Comparison of ENCODE assay signal across 9 mouse cellular contexts in genomic region chr6:112484316-112484715, GRCm38 (mm10). TPM values are rescaled to one million over a fixed set of nuclear protein-coding genes. Genes with fewer than 3 reads are reported as not detected.
DNase-seq lines count a peak whose midpoint lies in the region; ATAC-seq and TF ChIP-seq lines count a peak whose summit lies in the region.
"Had no signal": no experiment of that assay in that cellular context is flagged by ENCODE, and none has a peak within 500 bp of the region (broad histone marks: within the 10 kb centered on the region; RNA-seq: fewer than 3 reads in every experiment).

No protein-coding gene starts in this region.

- H3K27ac ChIP-seq in hindbrain, embryonic 16.5 days (ENCODE audit: low read depth, low read length), result no peak overlapping the region
- H3K27ac ChIP-seq: limb, embryonic 15.5 days had no signal

- no peak for TF ChIP-seq POLR2A in brain, embryonic 14.5 days (IDR thresholded peaks at IDR 0.05; ENCODE audit: borderline replicate concordance, extremely low read depth, insufficient read depth, insufficient read length, poor library complexity, severe bottlenecking)

- no peak overlapping the region for H3K9ac ChIP-seq in hindbrain, embryonic 16.5 days (ENCODE audit: low read depth, low read length)
- H3K9ac ChIP-seq: limb, embryonic 15.5 days had no signal

- no peaks in the 10 kb centered on the region for H3K36me3 ChIP-seq in hindbrain, embryonic 16.5 days (ENCODE audit: control insufficient read depth, insufficient read depth, low read length)
- H3K36me3 ChIP-seq: limb, embryonic 15.5 days had no signal

- peaks cover 6% of the 10 kb centered on the region for H3K4me1 ChIP-seq in hindbrain, embryonic 16.5 days (ENCODE audit: control insufficient read depth, insufficient read depth, low read depth, low read length)

- ATAC-seq in hindbrain, embryonic 16.5 days, result peak; percentile 51; the same call in 1 of the 2 replicates

- H3K9me3 ChIP-seq in hindbrain, embryonic 16.5 days (ENCODE audit: control insufficient read depth, low read length), result no peaks in the 10 kb centered on the region
- H3K9me3 ChIP-seq: limb, embryonic 15.5 days had no signal

- peak; percentile 79 for TF ChIP-seq CTCF in brain, embryonic 14.5 days (IDR thresholded peaks at IDR 0.05; ENCODE audit: borderline replicate concordance, extremely low read depth, insufficient read depth, insufficient read length)

- H3K27me3 ChIP-seq in hindbrain, embryonic 16.5 days (replicated peaks; ENCODE audit: control insufficient read depth, insufficient read depth, low read length), result peaks cover 23% of the 10 kb centered on the region

- H3K4me2 ChIP-seq in hindbrain, embryonic 16.5 days (ENCODE audit: low read length), result no peak overlapping the region
- H3K4me2 ChIP-seq: limb, embryonic 15.5 days had no signal

- WGBS in hindbrain, embryonic 16.5 days, result 10% methylated on average over 4 of the region's 4 CpGs

- DNase-seq in adrenal gland, adult (ENCODE audit: inconsistent age in 2 of 2, low spot score in 1 of 2), result peak; percentile 42 to 82
- no peak for DNase-seq in adrenal gland, postnatal 4 days (ENCODE audit: low spot score in 2 of 2)
- peak; percentile 35 to 39 for DNase-seq in left cerebral cortex, postnatal 36 days (ENCODE audit: low spot score in 2 of 2)
- DNase-seq in left cerebral cortex, adult 11 months (ENCODE audit: low spot score), result no peak
- DNase-seq in brain, embryonic 14.5 days (ENCODE audit: low read depth), result peak; percentile 39
- peak; percentile 55 for DNase-seq in lung, postnatal 14 days
- DNase-seq in c-Kit-positive CD71-positive TER-119-positive erythroid progenitor cells, embryonic 14.5 days (ENCODE audit: low spot score), result no peak

- intact Hi-C loops in left cerebral cortex, postnatal 36 days (cut with DNase I), result loop anchor here (2.0 to 5.0 kb wide), 2 partner anchors 57 to 78 kb away; no protein-coding TSS in a partner anchor

- H3K4me3 ChIP-seq in hindbrain, embryonic 16.5 days (ENCODE audit: low read length), result no peak overlapping the region
- H3K4me3 ChIP-seq: limb, embryonic 15.5 days had no signal

RNA-seq across cellular contexts. Expression of gene Oxtr, which starts 5.4 kb away (rescaled TPM):
- total RNA-seq in adrenal gland, postnatal 4 days (2021), result 10 to 100 TPM; 53.4 to 66.5 TPM
- total RNA-seq in left cerebral cortex, postnatal 36 days (2021), result 1 to 10 TPM; 5.2 to 8.0 TPM
- polyA plus RNA-seq in brain, embryonic 14.5 days (2012; rRNA removed), result 0.53 and 1.1 TPM in 2 replicates
- polyA plus RNA-seq in hindbrain, embryonic 16.5 days (2015; fragmentation: Nextera tagmentation; extraction: Ambion mirVana), result 2.4 and 2.9 TPM in 2 replicates

RNA-seq across cellular contexts. Expression of gene Cav3, which starts 25.0 kb away (rescaled TPM):
- 1 to 10 TPM; 2.8 to 7.4 TPM for total RNA-seq in adrenal gland, postnatal 4 days (2021)
- total RNA-seq in left cerebral cortex, postnatal 36 days (2021), result not detected
- polyA plus RNA-seq in brain, embryonic 14.5 days (2012; rRNA removed), result 0.16 and 0.23 TPM in 2 replicates
- 2.3 TPM in 1 of 2 replicates, not detected in the other for polyA plus RNA-seq in hindbrain, embryonic 16.5 days (2015; fragmentation: Nextera tagmentation; extraction: Ambion mirVana)

Comparison
In these comparisons a context has a peak if more than half of its experiments do, and no peak if none do; other contexts are left out.
1. DNase-seq: peak in adrenal gland, adult (2 of 2), left cerebral cortex, postnatal 36 days (2 of 2), brain, embryonic 14.5 days (single experiment) and lung, postnatal 14 days (single experiment); none in adrenal gland, postnatal 4 days (0 of 2), left cerebral cortex, adult 11 months (single experiment) and c-Kit-positive CD71-positive TER-119-positive erythroid progenitor cells, embryonic 14.5 days (single experiment).
2. RNA of gene Oxtr, which starts 5.4 kb away (total RNA-seq): 53.4 to 66.5 TPM in adrenal gland, postnatal 4 days; 5.2 to 8.0 TPM in left cerebral cortex, postnatal 36 days; every median in the first group is over 4 times any median in the second.